In the genomic region with DNA sequence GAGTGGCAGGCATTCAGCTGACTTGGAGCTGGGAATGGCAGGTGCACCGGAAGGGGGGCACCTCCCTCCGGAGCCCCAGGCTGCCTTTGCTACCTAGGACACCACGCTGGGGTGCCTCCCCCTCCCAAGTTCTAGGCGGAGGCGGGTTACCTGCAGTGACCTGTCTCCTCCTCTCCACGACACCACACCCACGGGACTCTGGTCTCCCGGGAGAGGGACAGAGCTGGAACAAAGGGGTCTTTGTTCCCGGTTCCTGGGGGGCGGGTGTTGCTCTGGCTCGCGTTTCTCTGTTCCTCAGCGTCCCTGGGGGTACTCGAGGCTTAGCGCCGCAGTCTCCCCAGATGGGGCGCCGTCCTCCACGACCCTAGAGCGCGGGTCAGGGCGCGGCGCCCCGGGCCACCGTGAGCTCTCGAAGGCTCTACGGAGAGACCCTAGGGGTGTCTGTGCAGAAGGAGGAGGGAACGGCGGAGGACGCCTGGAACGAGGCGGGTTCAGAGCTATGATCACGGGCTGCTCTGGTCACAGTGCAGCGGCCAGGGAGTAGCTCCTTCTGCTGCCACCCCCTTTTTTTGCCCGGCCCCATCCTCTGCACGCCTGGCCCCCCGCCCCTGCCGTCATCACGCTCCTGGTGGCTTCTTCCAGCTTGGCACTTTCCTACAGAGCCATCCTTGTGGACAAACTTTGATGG, we compare ENCODE assay signal across 9 mouse cellular contexts. TPM values are rescaled to one million over a fixed set of nuclear protein-coding genes. Genes with fewer than 3 reads are reported as not detected.
A peak's percentile ranks its signal among the peaks of the same experiment; 100 is the strongest.
DNase-seq lines count a peak whose midpoint lies in the region; ATAC-seq and TF ChIP-seq lines count a peak whose summit lies in the region.
"Had no signal": no experiment of that assay in that cellular context is flagged by ENCODE, and none has a peak within 500 bp of the region (broad histone marks: within the 10 kb centered on the region; RNA-seq: fewer than 3 reads in every experiment).

A gene (plus strand): TSS at position 617 of the 688 bp plus-strand sequence.

- no peaks in the 10 kb centered on the region for H3K36me3 ChIP-seq in lung, postnatal 0 days (ENCODE audit: insufficient read depth, low read length)
- H3K36me3 ChIP-seq in hindbrain, embryonic 12.5 days = no peaks in the 10 kb centered on the region
- H3K36me3 ChIP-seq in midbrain, embryonic 10.5 days = no peaks in the 10 kb centered on the region

- no peak for TF ChIP-seq POLR2A in lung, adult 2 months (IDR thresholded peaks at IDR 0.05; ENCODE audit: borderline replicate concordance, extremely low read depth, low read depth, low read length)

- peak within 1 kb of the TSS; percentile 67 for H3K4me2 ChIP-seq in lung, postnatal 0 days (replicated peaks; ENCODE audit: low read depth, low read length)
- H3K4me2 ChIP-seq in hindbrain, embryonic 12.5 days (replicated peaks) = peak within 1 kb of the TSS; percentile 83

- no peaks in the 10 kb centered on the region for H3K4me1 ChIP-seq in lung, postnatal 0 days (ENCODE audit: insufficient read depth, low read depth, low read length)
- H3K4me1 ChIP-seq in lung, adult 2 months (ENCODE audit: control insufficient read depth, insufficient read depth, low read length) = no peaks in the 10 kb centered on the region
- no peaks in the 10 kb centered on the region for H3K4me1 ChIP-seq in hindbrain, embryonic 12.5 days
- peaks cover 25% of the 10 kb centered on the region for H3K4me1 ChIP-seq in midbrain, embryonic 10.5 days

- DNase-seq in cerebellum, postnatal 25 days = peak; percentile 38 to 46
- DNase-seq in cerebellum, adult 9-10 months = no peak
- no peak for DNase-seq in lung, postnatal 0 days (ENCODE audit: low spot score)
- DNase-seq in lung, adult 2 months = no peak
- peak; percentile 52 for DNase-seq in midbrain, embryonic 10.5 days (ENCODE audit: low spot score)
- DNase-seq in thymus, adult 18-20 months = peak; percentile 33 to 41
- no peak for DNase-seq in spleen, postnatal 36 days (ENCODE audit: low spot score in 2 of 2)

- WGBS in lung, postnatal 0 days = 3% methylated on average over 31 of the region's 40 CpGs
- 1% methylated on average over 40 of the region's 40 CpGs for WGBS in lung, adult 2 months
- WGBS in hindbrain, embryonic 12.5 days = 1% methylated on average over 40 of the region's 40 CpGs
- WGBS in midbrain, embryonic 10.5 days = under 1% methylated on average over 40 of the region's 40 CpGs

- no peak within 1 kb of the TSS for H3K9ac ChIP-seq in lung, postnatal 0 days (replicated peaks; ENCODE audit: low read depth)
- H3K9ac ChIP-seq in hindbrain, embryonic 12.5 days = peak within 1 kb of the TSS; percentile 80

- ATAC-seq in lung, postnatal 0 days = no peak; the same call in 1 of the 2 replicates
- ATAC-seq in hindbrain, embryonic 12.5 days (ENCODE audit: low FRiP score) = peak; percentile 66

- H3K9me3 ChIP-seq in lung, postnatal 0 days (ENCODE audit: low read length) = no peaks in the 10 kb centered on the region
- no peaks in the 10 kb centered on the region for H3K9me3 ChIP-seq in hindbrain, embryonic 12.5 days (replicated peaks)
- H3K9me3 ChIP-seq in midbrain, embryonic 10.5 days (replicated peaks) = no peaks in the 10 kb centered on the region

- peak within 1 kb of the TSS; percentile 33 for H3K4me3 ChIP-seq in lung, postnatal 0 days (ENCODE audit: low read depth, low read length)
- no peak within 1 kb of the TSS for H3K4me3 ChIP-seq in lung, adult 2 months (replicated peaks; ENCODE audit: extremely low read depth, low read depth, low read length)
- H3K4me3 ChIP-seq in hindbrain, embryonic 12.5 days = peak within 1 kb of the TSS; percentile 58
- H3K4me3 ChIP-seq in midbrain, embryonic 10.5 days = peak within 1 kb of the TSS; percentile 72

- TF ChIP-seq EP300 in lung, postnatal 0 days (IDR thresholded peaks at IDR 0.05) = no peak

- H3K27ac ChIP-seq in lung, postnatal 0 days (ENCODE audit: low read length) = no peak within 1 kb of the TSS
- H3K27ac ChIP-seq in hindbrain, embryonic 12.5 days = peak within 1 kb of the TSS; percentile 94
- H3K27ac ChIP-seq in midbrain, embryonic 10.5 days (replicated peaks) = peak within 1 kb of the TSS; percentile 92

- H3K27me3 ChIP-seq in lung, postnatal 0 days (replicated peaks; ENCODE audit: insufficient read depth, low read length) = no peaks in the 10 kb centered on the region
- peaks cover 15% of the 10 kb centered on the region for H3K27me3 ChIP-seq in hindbrain, embryonic 12.5 days
- peaks cover 34% of the 10 kb centered on the region for H3K27me3 ChIP-seq in midbrain, embryonic 10.5 days (ENCODE audit: low read depth, poor library complexity, severe bottlenecking)
- H3K27me3 ChIP-seq: CH12.LX had no signal

- TF ChIP-seq CTCF in lung, postnatal 0 days (IDR thresholded peaks at IDR 0.05) = no peak
- TF ChIP-seq CTCF in lung, adult 2 months (IDR thresholded peaks at IDR 0.05; ENCODE audit: insufficient read depth, low read length) = no peak

RNA-seq across cellular contexts. Expression of the gene that starts here (rescaled TPM):
- 0.02 and 0.08 TPM in 2 replicates for polyA plus RNA-seq in lung, postnatal 0 days (2015; fragmentation: Nextera tagmentation; extraction: Ambion mirVana)
- 0.05 TPM in 1 of 2 replicates, not detected in the other for polyA plus RNA-seq in lung, adult 2 months (2012; rRNA removed)
- 4.2 and 4.6 TPM in 2 replicates for polyA plus RNA-seq in hindbrain, embryonic 12.5 days (2016; fragmentation: Nextera tagmentation; extraction: Ambion mirVana)
- polyA plus RNA-seq in midbrain, embryonic 10.5 days (2016; fragmentation: Nextera tagmentation; extraction: Ambion mirVana) = 0.64 and 1.4 TPM in 2 replicates

Comparison
In these comparisons a context has a peak if more than half of its experiments do, and no peak if none do; other contexts are left out.
1. DNase-seq: peak in cerebellum, postnatal 25 days (2 of 2), midbrain, embryonic 10.5 days (single experiment) and thymus, adult 18-20 months (2 of 2); none in cerebellum, adult 9-10 months (single experiment), lung, postnatal 0 days (single experiment), lung, adult 2 months (single experiment) and spleen, postnatal 36 days (0 of 2).